Mouse (Mus musculus) liver, adult 2 months (tissue): ENCODE data around the gene Depdc5.
"Not testable (repeated sequence)": the region's sequence is repeated elsewhere in the genome, so short reads cannot be mapped to it uniquely, and the experiment has no call there.

Experiments
- CTCF ChIP-seq: fragments of 200-500 bp; IDR thresholded peaks from 2 replicates; pipeline ENCODE4 v1.5.1; 2011; ENCODE audit warnings: low read depth, low read length, control low read depth
- POLR2A ChIP-seq: fragments of 200-500 bp; IDR thresholded peaks from 2 replicates; pipeline ENCODE4 v1.6.1; 2011; ENCODE audit warnings: low read length, control low read depth; ENCODE audit not compliant: insufficient read depth; ENCODE audit errors: extremely low read depth

DNA sequence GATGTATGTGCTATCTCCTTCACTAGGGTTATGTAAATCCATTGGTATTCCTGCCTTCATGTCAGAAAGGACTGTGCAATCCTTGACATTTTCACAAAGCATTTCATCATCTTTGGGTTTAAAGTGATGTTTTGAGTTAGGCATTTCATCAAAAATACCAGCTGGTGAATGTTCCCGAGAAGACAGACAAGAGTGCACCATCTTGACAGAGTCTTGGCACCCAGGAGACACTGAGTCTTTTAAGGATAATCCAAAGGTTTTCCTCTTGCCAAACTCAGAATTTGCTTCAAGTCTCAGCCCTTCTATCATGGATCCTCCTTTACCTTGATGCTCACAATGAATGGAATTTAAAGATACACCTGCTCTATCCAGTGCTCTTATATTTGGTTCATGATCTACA, 34.7 kb upstream of the Depdc5 start:
- not testable (repeated sequence) for TF ChIP-seq CTCF, POLR2A
